Mouse (Mus musculus): Measurements from ENCODE around the gene Gm34653.

The Gm34653 gene

DNA sequence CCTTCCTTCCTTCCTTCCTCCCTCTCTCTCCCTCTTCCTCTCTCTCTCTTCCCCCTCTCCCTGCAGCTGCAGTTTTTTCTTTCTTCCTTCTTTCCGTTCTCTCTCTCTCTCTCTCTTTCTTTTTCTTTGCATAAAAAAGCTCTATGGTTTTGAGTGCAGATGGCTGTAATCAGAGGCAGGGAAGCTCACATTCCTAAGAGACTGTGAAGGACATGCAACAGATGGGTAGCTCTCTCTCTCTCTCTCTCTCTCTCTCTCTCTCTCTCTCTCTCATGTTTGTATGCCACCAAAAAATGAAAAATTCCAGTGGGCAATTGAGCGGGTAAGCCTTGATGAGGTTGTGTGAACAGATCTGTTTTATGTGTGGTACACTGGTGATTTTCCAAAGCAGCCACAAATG is 51.4 kb downstream of the Gm34653 start:
- DNase-seq (ENCODE audit: low spot score in 2 of 2) = no peak

Data from urinary bladder, postnatal 36 days (tissue).